Mouse (Mus musculus): Measurements from ENCODE around the gene Taar8c.

- TF ChIP-seq CTCF (IDR thresholded peaks at IDR 0.05; ENCODE audit: control insufficient read depth, insufficient read depth, insufficient read length): no peak
- TF ChIP-seq MYOD1 (IDR thresholded peaks at IDR 0.05; ENCODE audit: control insufficient read depth, insufficient read length, low read depth): no peak
These were observed 49.7 kb downstream of the Taar8c start for GRCm38 (mm10) chr10:24052039-24052438.
